Mouse (Mus musculus): ENCODE data around the gene Olfr322. TPM values are rescaled to one million over a fixed set of nuclear protein-coding genes. Genes with fewer than 3 reads are reported as not detected.

Gene Olfr322
- not detected for total RNA-seq (2023)

DNA sequence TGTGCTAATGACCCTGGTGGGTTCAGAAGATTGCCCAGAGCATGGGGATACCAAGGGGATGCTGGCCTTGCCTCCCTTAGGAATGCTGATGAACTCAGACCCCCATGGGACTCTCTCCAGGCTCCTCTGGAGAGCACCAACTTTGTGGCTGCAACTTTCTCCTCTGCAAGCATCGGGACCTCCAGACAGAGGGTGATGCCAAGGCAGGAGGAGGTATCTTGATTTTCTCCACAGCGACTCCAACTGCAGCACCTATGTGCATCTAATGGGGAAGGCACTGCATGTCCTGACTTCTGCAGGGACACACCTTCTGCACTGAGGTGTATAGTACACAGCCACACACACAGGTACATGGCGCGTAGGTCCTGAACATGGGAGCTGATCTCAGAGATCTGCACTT is at the start of gene Olfr322:
Gene Olfr322, plus strand, starts transcription at position 187 of the 400 bp plus-strand sequence.

DNA sequence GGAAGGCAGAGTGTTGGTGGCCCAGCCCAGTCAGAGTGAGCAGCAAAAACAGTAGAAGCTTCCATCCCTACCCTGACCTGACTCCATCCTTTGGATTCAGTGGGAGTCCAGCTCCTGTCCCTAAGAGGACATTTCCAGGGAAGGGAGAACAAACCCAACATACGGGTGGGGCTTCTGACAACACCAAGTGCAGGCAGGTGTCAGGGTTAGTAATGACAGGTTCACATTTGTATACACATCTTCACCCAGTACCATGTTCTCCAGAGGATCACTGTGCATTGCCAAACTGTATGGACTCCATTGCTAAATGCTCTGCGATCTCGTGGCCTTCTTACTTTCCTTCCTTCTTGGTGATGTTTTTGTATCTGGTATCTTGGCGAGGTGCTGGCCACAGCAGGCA is 42.6 kb upstream of the Olfr322 start, which contains the start of gene 2210407C18Rik:
Gene 2210407C18Rik, minus strand, starts transcription at position 101 of the 400 bp plus-strand sequence.

GRCm38 (mm10) chr11:58630401-58630800 is 28.2 kb upstream of the Olfr322 start, which contains the start of gene Olfr323:
Gene Olfr323 (minus strand): TSS chr11:58630501.

GRCm38 (mm10) chr11:58640272-58640867 is 18.2 kb upstream of the Olfr322 start, which contains the start of gene Trim58:
Gene Trim58 (plus strand): TSS chr11:58640465.

DNA sequence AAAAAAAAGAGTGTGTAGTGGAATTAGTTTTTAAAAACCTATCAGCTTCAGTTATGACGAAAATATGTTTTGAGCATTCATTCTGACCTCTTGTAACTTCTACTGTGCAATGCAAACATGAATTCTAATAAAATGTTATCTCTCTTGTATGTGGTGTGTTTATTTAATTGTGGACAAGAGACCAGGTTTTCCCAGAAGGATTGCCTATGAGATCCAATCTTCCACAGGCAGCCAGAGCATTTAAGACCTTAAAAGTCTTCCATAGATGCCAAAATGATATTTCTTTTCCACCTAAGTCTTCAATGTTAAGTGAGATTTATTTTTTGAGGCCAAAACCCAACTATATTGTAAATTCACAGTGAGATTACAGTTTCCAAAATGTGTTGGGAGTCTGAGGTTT is 22.2 kb downstream of the Olfr322 start, which contains the start of gene Olfr320:
Gene Olfr320, plus strand, starts transcription at position 301 of the 400 bp plus-strand sequence.

GRCm38 (mm10) chr11:58698862-58699261 is 40.3 kb downstream of the Olfr322 start, which contains the start of gene Olfr319:
Gene Olfr319 (plus strand): TSS chr11:58699162.

Other genes with a start within 250 kb of the Olfr322 start
- not detected for gene 1810065E05Rik, start 237.7 kb upstream of the Olfr322 start, total RNA-seq (2023)
- not detected for gene Gm12253, start 226.2 kb upstream of the Olfr322 start, total RNA-seq (2023)
- gene Lypd9, start 205.9 kb upstream of the Olfr322 start, total RNA-seq (2023) = not detected
- gene Olfr30, start 196.5 kb upstream of the Olfr322 start, total RNA-seq (2023) = not detected
- not detected for gene Olfr332, start 166.2 kb upstream of the Olfr322 start, total RNA-seq (2023)
- not detected for gene Olfr331, start 156.2 kb upstream of the Olfr322 start, total RNA-seq (2023)
- gene Olfr330, start 123.9 kb upstream of the Olfr322 start, total RNA-seq (2023) = not detected
- gene Olfr329-ps, start 112.4 kb upstream of the Olfr322 start, total RNA-seq (2023) = not detected
- 0.56 TPM for gene Olfr328, start 103.1 kb upstream of the Olfr322 start, total RNA-seq (2023)
- gene Olfr224, start 88.2 kb upstream of the Olfr322 start, total RNA-seq (2023) = not detected
- not detected for gene Olfr325, start 81.1 kb upstream of the Olfr322 start, total RNA-seq (2023)
- gene Olfr324, start 63.7 kb upstream of the Olfr322 start, total RNA-seq (2023) = not detected
- gene 2210407C18Rik, start 42.7 kb upstream of the Olfr322 start, total RNA-seq (2023) = not detected
- not detected for gene Olfr323, start 28.3 kb upstream of the Olfr322 start, total RNA-seq (2023)
- gene Trim58, start 18.3 kb upstream of the Olfr322 start, total RNA-seq (2023) = 0.35 TPM
- gene Olfr320, start 22.3 kb downstream of the Olfr322 start, total RNA-seq (2023) = not detected
- gene Olfr319, start 40.4 kb downstream of the Olfr322 start, total RNA-seq (2023) = not detected
- gene Olfr318, start 65.2 kb downstream of the Olfr322 start, total RNA-seq (2023) = 0.70 TPM
- gene Olfr317, start 80.4 kb downstream of the Olfr322 start, total RNA-seq (2023) = not detected
- gene Olfr316, start 94.0 kb downstream of the Olfr322 start, total RNA-seq (2023) = not detected
- not detected for gene Olfr315, start 114.4 kb downstream of the Olfr322 start, total RNA-seq (2023)
- gene Olfr314, start 124.2 kb downstream of the Olfr322 start, total RNA-seq (2023) = not detected
- gene Fam183b, start 143.2 kb downstream of the Olfr322 start, total RNA-seq (2023) = not detected
- not detected for gene Olfr313, start 156.2 kb downstream of the Olfr322 start, total RNA-seq (2023)
- gene Olfr312, start 170.5 kb downstream of the Olfr322 start, total RNA-seq (2023) = not detected
- not detected for gene Olfr311, start 180.5 kb downstream of the Olfr322 start, total RNA-seq (2023)
- gene Gm12258, start 188.4 kb downstream of the Olfr322 start, total RNA-seq (2023) = 10.0 TPM
- 10.7 TPM for gene 2810021J22Rik, start 208.4 kb downstream of the Olfr322 start, total RNA-seq (2023)
- 8.5 TPM for gene Zfp39, start 245.4 kb downstream of the Olfr322 start, total RNA-seq (2023)

Data from CD4-positive naive resting alpha-beta T cell, adult 76 days (primary cell).